Mouse (Mus musculus): ENCODE measurements around the gene Olfr56. TPM values are rescaled to one million over a fixed set of nuclear protein-coding genes. Genes with fewer than 3 reads are reported as not detected.
"Not testable (repeated sequence)": the region's sequence is repeated elsewhere in the genome, so short reads cannot be mapped to it uniquely, and the experiment has no call there.

Olfr56 gene
- polyA plus RNA-seq, 1 experiment, result not detected

GRCm38 (mm10) chr11:49141974-49142373 is 163.3 kb downstream of the Olfr56 start, which contains the start of gene Olfr1395:
Gene Olfr1395 (plus strand): TSS chr11:49142274.
- Histone ChIP-seq H3K4me3 (ENCODE audit: insufficient read depth, low read depth, low read length) (no peak within 1 kb of the TSS), H3K27ac (replicated peaks; ENCODE audit: low read depth, low read length) (no peak within 1 kb of the TSS), H3K4me1 (ENCODE audit: control insufficient read depth, insufficient read depth, insufficient read length, low read length) (no peaks in the 10 kb centered on the region; the same call in 1 of the 2 replicates)

DNA sequence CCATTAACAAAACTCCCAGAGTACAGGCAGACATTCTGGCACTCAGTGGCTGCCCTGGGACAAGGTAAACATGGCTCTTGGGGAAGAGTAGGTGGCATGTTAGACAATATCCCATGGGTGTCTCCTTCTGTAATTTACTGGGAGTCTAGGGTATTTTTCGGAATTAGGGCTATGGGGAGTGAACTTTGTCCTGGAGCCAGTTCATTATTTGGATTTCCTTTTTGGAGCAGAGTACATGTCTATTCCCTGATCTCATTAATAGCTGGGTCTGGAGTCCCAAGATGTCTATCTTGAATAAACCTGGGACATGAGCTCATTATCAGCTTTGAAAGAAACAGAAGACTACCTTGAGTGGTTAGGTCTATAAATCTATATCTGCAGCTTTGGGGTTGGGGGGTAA is 175.4 kb downstream of the Olfr56 start, which contains the start of gene Olfr1394:
TSS of gene Olfr1394 (plus strand) at position 301 of the 400 bp plus-strand sequence.
- Histone ChIP-seq H3K4me3 (ENCODE audit: insufficient read depth, low read depth, low read length) (no peak within 1 kb of the TSS), H3K27ac (replicated peaks; ENCODE audit: low read depth, low read length) (peak within 1 kb of the TSS; percentile 64), H3K4me1 (ENCODE audit: control insufficient read depth, insufficient read depth, insufficient read length, low read length) (peaks cover 10% of the 10 kb centered on the region)

GRCm38 (mm10) chr11:49156821-49157814 is 178.4 kb downstream of the Olfr56 start:
- Histone ChIP-seq H3K4me1 (ENCODE audit: control insufficient read depth, insufficient read depth, insufficient read length, low read length) (peaks cover 10% of the 10 kb centered on the region), H3K4me3 (ENCODE audit: insufficient read depth, low read depth, low read length) (no peak overlapping the region), H3K27ac (replicated peaks; ENCODE audit: low read depth, low read length) (0 out of 2 replicates have a peak overlapping the region, but pooled peaks have one; percentile 54)

DNA sequence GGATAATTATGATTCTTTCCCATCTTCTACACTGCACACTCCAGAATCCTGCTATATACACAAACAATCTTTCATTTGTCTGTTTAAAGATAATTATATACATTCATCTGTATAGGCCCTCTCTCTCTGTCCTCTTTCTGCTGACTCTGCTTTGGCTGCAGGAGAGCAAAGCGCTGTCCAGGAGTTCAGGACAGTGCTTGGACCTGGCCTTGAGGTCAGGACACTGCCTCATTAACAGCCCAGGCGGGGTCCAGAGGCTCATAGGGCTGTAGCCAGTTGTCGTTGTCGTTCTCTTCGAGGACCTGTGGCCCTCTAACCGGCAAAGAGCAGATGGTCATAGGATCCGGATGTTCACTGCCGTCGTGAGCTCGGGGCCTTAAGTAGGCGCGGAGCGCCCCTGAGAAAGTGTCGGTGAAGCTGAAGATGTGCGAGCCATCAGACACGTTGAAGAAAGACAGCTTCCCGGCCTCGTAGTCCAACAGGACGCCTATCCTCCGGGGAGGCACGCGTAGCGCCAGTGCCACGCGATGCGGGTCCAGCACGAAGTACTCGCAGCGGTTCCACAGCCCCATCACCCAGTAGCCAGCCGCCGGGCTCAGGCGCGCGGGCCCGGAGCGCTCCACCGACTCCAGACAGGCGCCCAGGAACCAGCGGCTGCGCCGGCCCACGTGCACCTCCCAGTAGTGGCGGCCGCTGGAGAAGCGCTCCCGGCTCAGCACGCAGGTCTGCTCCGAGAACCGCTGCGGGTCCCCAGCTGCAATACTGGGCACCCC is 190.3 kb downstream of the Olfr56 start:
- Histone ChIP-seq H3K27ac (replicated peaks; ENCODE audit: low read depth, low read length) (no peak overlapping the region), H3K4me3 (ENCODE audit: insufficient read depth, low read depth, low read length) (0 out of 2 replicates have a peak overlapping the region, but pooled peaks have one; percentile 13), H3K4me1 (ENCODE audit: control insufficient read depth, insufficient read depth, insufficient read length, low read length) (peaks cover 18% of the 10 kb centered on the region)

- Histone ChIP-seq H3K4me1 (ENCODE audit: control insufficient read depth, insufficient read depth, insufficient read length, low read length) (peaks cover 26% of the 10 kb centered on the region), H3K4me3 (ENCODE audit: insufficient read depth, low read depth, low read length) (no peak overlapping the region), H3K27ac (replicated peaks; ENCODE audit: low read depth, low read length) (no peak overlapping the region)
Observed at GRCm38 (mm10) chr11:49170576-49170975, 191.9 kb downstream of the Olfr56 start.

- Histone ChIP-seq H3K4me1 (ENCODE audit: control insufficient read depth, insufficient read depth, insufficient read length, low read length) (peaks cover 30% of the 10 kb centered on the region), H3K27ac (replicated peaks; ENCODE audit: low read depth, low read length) (peak overlapping the region; percentile 64), H3K4me3 (ENCODE audit: insufficient read depth, low read depth, low read length) (no peak overlapping the region)
Observed at GRCm38 (mm10) chr11:49175345-49175744, 196.7 kb downstream of the Olfr56 start.

DNA sequence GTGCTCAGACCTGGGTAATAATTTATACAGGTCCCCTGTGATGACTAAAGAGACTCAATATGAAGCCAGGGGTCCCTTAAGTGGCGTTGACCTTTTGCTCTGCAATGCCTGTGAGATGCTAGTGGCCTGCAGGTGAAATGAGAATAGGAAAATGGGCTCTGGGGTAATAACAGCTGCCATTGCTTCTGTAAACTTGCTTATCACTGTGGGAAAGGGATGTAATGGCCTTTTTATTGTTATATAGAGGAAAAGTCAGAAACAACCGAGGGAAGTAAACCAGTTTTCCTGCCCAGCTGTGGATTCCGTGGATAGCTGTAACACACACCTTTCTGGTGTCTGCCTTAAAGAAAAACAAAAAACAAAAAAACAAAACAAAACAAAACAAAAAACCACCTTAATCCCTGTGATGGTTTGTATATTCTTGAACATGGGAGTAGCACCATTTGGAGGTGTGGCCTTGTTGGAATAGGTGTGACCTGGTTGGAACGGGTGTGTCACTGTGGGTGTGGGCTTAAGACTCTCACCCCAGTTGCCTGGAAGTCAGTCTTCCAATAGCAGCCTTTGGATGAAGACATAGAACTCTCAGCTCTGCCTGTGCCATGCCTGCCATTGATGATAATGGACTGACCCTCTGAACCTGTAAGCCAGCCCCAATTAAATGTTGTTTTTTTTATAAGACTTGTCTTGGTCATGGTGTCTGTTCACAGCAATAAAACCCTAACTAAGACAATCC is 197.5 kb downstream of the Olfr56 start:
- H3K4me3 ChIP-seq (ENCODE audit: insufficient read depth, low read depth, low read length), result not testable (repeated sequence)
- H3K27ac ChIP-seq (replicated peaks; ENCODE audit: low read depth, low read length), result peak overlapping the region; percentile 64; the same call in 1 of the 2 replicates

GRCm38 (mm10) chr11:49183172-49183571 is 204.5 kb downstream of the Olfr56 start:
- Histone ChIP-seq H3K4me1 (ENCODE audit: control insufficient read depth, insufficient read depth, insufficient read length, low read length) (peaks cover 7% of the 10 kb centered on the region), H3K4me3 (ENCODE audit: insufficient read depth, low read depth, low read length) (0 out of 2 replicates have a peak overlapping the region, but pooled peaks have one; percentile 61), H3K27ac (replicated peaks; ENCODE audit: low read depth, low read length) (peak overlapping the region; percentile 99)

More for the DNA sequence above, 197.5 kb downstream of the Olfr56 start:
- H3K4me1 ChIP-seq (ENCODE audit: control insufficient read depth, insufficient read depth, insufficient read length, low read length), result peaks cover 32% of the 10 kb centered on the region

Other genes with a start within 250 kb of the Olfr56 start
- 405 and 526 TPM in 2 replicates for gene Rack1, start 178.6 kb upstream of the Olfr56 start, polyA plus RNA-seq (2012; ENCODE audit: insufficient read depth, insufficient read length, missing spikeins)
- 14.0 and 15.5 TPM in 2 replicates for gene Trim41, start 161.5 kb upstream of the Olfr56 start, polyA plus RNA-seq (2012; ENCODE audit: insufficient read depth, insufficient read length, missing spikeins)
- gene Trim7, start 152.7 kb upstream of the Olfr56 start, polyA plus RNA-seq (2012; ENCODE audit: insufficient read depth, insufficient read length, missing spikeins), result 1.4 and 1.5 TPM in 2 replicates
- gene Gm12184, start 152.2 kb upstream of the Olfr56 start, polyA plus RNA-seq (2012; ENCODE audit: insufficient read depth, insufficient read length, missing spikeins), result 14.6 and 26.0 TPM in 2 replicates
- gene Irgm1, start 107.2 kb upstream of the Olfr56 start, polyA plus RNA-seq (2012; ENCODE audit: insufficient read depth, insufficient read length, missing spikeins), result 9.2 and 11.6 TPM in 2 replicates
- not detected in 2 replicates for gene Gm5431, start 76.7 kb upstream of the Olfr56 start, polyA plus RNA-seq (2012; ENCODE audit: insufficient read depth, insufficient read length, missing spikeins)
- 4.5 and 23.2 TPM in 2 replicates for gene Psme2b, start 32.7 kb upstream of the Olfr56 start, polyA plus RNA-seq (2012; ENCODE audit: insufficient read depth, insufficient read length, missing spikeins)
- gene 9930111J21Rik1, start 509 bp downstream of the Olfr56 start, polyA plus RNA-seq (2012; ENCODE audit: insufficient read depth, insufficient read length, missing spikeins), result 1.2 TPM in 1 of 2 replicates, not detected in the other
- gene Gm12185, start 13.3 kb downstream of the Olfr56 start, polyA plus RNA-seq (2012; ENCODE audit: insufficient read depth, insufficient read length, missing spikeins), result not detected in 2 replicates
- gene Tgtp1, start 15.3 kb downstream of the Olfr56 start, polyA plus RNA-seq (2012; ENCODE audit: insufficient read depth, insufficient read length, missing spikeins), result 7.6 and 16.9 TPM in 2 replicates
- gene 9930111J21Rik2, start 72.4 kb downstream of the Olfr56 start, polyA plus RNA-seq (2012; ENCODE audit: insufficient read depth, insufficient read length, missing spikeins), result 1.8 and 4.0 TPM in 2 replicates
- gene Tgtp2, start 85.3 kb downstream of the Olfr56 start, polyA plus RNA-seq (2012; ENCODE audit: insufficient read depth, insufficient read length, missing spikeins), result 19.9 and 29.5 TPM in 2 replicates
- 2.9 and 4.6 TPM in 2 replicates for gene Ifi47, start 97.7 kb downstream of the Olfr56 start, polyA plus RNA-seq (2012; ENCODE audit: insufficient read depth, insufficient read length, missing spikeins)
- 0.38 TPM in 1 of 2 replicates, not detected in the other for gene Olfr1396, start 136.0 kb downstream of the Olfr56 start, polyA plus RNA-seq (2012; ENCODE audit: insufficient read depth, insufficient read length, missing spikeins)
- gene Olfr1395, start 163.4 kb downstream of the Olfr56 start, polyA plus RNA-seq (2012; ENCODE audit: insufficient read depth, insufficient read length, missing spikeins), result not detected in 2 replicates
- not detected in 2 replicates for gene Olfr1394, start 175.5 kb downstream of the Olfr56 start, polyA plus RNA-seq (2012; ENCODE audit: insufficient read depth, insufficient read length, missing spikeins)
- gene Btnl9, start 208.3 kb downstream of the Olfr56 start, polyA plus RNA-seq (2012; ENCODE audit: insufficient read depth, insufficient read length, missing spikeins), result 12.3 and 23.2 TPM in 2 replicates
- gene Zfp62, start 224.4 kb downstream of the Olfr56 start, polyA plus RNA-seq (2012; ENCODE audit: insufficient read depth, insufficient read length, missing spikeins), result 10.4 and 14.4 TPM in 2 replicates

All from brown adipose tissue, adult 24 weeks (tissue).